Mouse (Mus musculus): ENCODE results near the gene Pde7b. TPM values are rescaled to one million over a fixed set of nuclear protein-coding genes. Genes with fewer than 3 reads are reported as not detected.

Pde7b gene
- polyA plus RNA-seq, 1 experiment, result 17.7 TPM

GRCm38 (mm10) chr10:20513461-20513860, 211.4 kb downstream of the Pde7b start:
- H3K4me1 ChIP-seq (ENCODE audit: control insufficient read depth, insufficient read depth, low read length), result no peaks in the 10 kb centered on the region; the same call in 1 of the 2 replicates
- H3K4me3 ChIP-seq (replicated peaks; ENCODE audit: extremely low read depth, low read depth, low read length), result no peak overlapping the region
- no peak for DNase-seq
- TF ChIP-seq POLR2A (IDR thresholded peaks at IDR 0.05; ENCODE audit: borderline replicate concordance, extremely low read depth, low read depth, low read length) (no peak), CTCF (IDR thresholded peaks at IDR 0.05; ENCODE audit: insufficient read depth, low read length) (no peak)
- 70% methylated on average over 5 of the region's 5 CpGs for WGBS

GRCm38 (mm10) chr10:20509819-20510218, 215.1 kb downstream of the Pde7b start:
- H3K4me1 ChIP-seq (ENCODE audit: control insufficient read depth, insufficient read depth, low read length), result peaks cover 6% of the 10 kb centered on the region; the same call in 1 of the 2 replicates
- TF ChIP-seq POLR2A (IDR thresholded peaks at IDR 0.05; ENCODE audit: borderline replicate concordance, extremely low read depth, low read depth, low read length) (no peak), CTCF (IDR thresholded peaks at IDR 0.05; ENCODE audit: insufficient read depth, low read length) (no peak)
- DNase-seq, result no peak
- no peak overlapping the region for H3K4me3 ChIP-seq (replicated peaks; ENCODE audit: extremely low read depth, low read depth, low read length)
- 80% methylated on average over 4 of the region's 4 CpGs for WGBS

- no peak for DNase-seq
- peaks cover 6% of the 10 kb centered on the region; the same call in 1 of the 2 replicates for H3K4me1 ChIP-seq (ENCODE audit: control insufficient read depth, insufficient read depth, low read length)
- no peak overlapping the region for H3K4me3 ChIP-seq (replicated peaks; ENCODE audit: extremely low read depth, low read depth, low read length)
- TF ChIP-seq POLR2A (IDR thresholded peaks at IDR 0.05; ENCODE audit: borderline replicate concordance, extremely low read depth, low read depth, low read length), result no peak
- no peak for TF ChIP-seq CTCF (IDR thresholded peaks at IDR 0.05; ENCODE audit: insufficient read depth, low read length)
- WGBS, result 82% methylated on average over 3 of the region's 3 CpGs
Observed at GRCm38 (mm10) chr10:20508497-20508896, 216.4 kb downstream of the Pde7b start.

- H3K4me1 ChIP-seq (ENCODE audit: control insufficient read depth, insufficient read depth, low read length), result peaks cover 6% of the 10 kb centered on the region; the same call in 1 of the 2 replicates
- DNase-seq, result no peak
- no peak for TF ChIP-seq POLR2A (IDR thresholded peaks at IDR 0.05; ENCODE audit: borderline replicate concordance, extremely low read depth, low read depth, low read length)
- no peak for TF ChIP-seq CTCF (IDR thresholded peaks at IDR 0.05; ENCODE audit: insufficient read depth, low read length)
- H3K4me3 ChIP-seq (replicated peaks; ENCODE audit: extremely low read depth, low read depth, low read length), result no peak overlapping the region
- whole genome bisulfite sequencing, result 55% methylated on average over 9 of the region's 9 CpGs
Observed at GRCm38 (mm10) chr10:20507732-20508412, 217.0 kb downstream of the Pde7b start.

- no peak overlapping the region for H3K4me3 ChIP-seq (replicated peaks; ENCODE audit: extremely low read depth, low read depth, low read length)
- 74% methylated on average over 2 of the region's 2 CpGs for WGBS
- DNase-seq, result no peak
- H3K4me1 ChIP-seq (ENCODE audit: control insufficient read depth, insufficient read depth, low read length), result peaks cover 6% of the 10 kb centered on the region; the same call in 1 of the 2 replicates
- TF ChIP-seq POLR2A (IDR thresholded peaks at IDR 0.05; ENCODE audit: borderline replicate concordance, extremely low read depth, low read depth, low read length), result no peak
- TF ChIP-seq CTCF (IDR thresholded peaks at IDR 0.05; ENCODE audit: insufficient read depth, low read length), result no peak
Observed at GRCm38 (mm10) chr10:20507069-20507468, 217.8 kb downstream of the Pde7b start.

GRCm38 (mm10) chr10:20505454-20505853, 219.4 kb downstream of the Pde7b start:
- H3K4me1 ChIP-seq (ENCODE audit: control insufficient read depth, insufficient read depth, low read length), result peaks cover 6% of the 10 kb centered on the region; the same call in 1 of the 2 replicates
- peak; percentile 50 for DNase-seq
- TF ChIP-seq POLR2A (IDR thresholded peaks at IDR 0.05; ENCODE audit: borderline replicate concordance, extremely low read depth, low read depth, low read length) (no peak), CTCF (IDR thresholded peaks at IDR 0.05; ENCODE audit: insufficient read depth, low read length) (no peak)
- WGBS, result 65% methylated on average over 10 of the region's 10 CpGs
- H3K4me3 ChIP-seq (replicated peaks; ENCODE audit: extremely low read depth, low read depth, low read length), result no peak overlapping the region

GRCm38 (mm10) chr10:20504800-20505199, 220.1 kb downstream of the Pde7b start:
- TF ChIP-seq POLR2A (IDR thresholded peaks at IDR 0.05; ENCODE audit: borderline replicate concordance, extremely low read depth, low read depth, low read length) (no peak), CTCF (IDR thresholded peaks at IDR 0.05; ENCODE audit: insufficient read depth, low read length) (no peak)
- Histone ChIP-seq H3K4me1 (ENCODE audit: control insufficient read depth, insufficient read depth, low read length) (peaks cover 6% of the 10 kb centered on the region; the same call in 1 of the 2 replicates), H3K4me3 (replicated peaks; ENCODE audit: extremely low read depth, low read depth, low read length) (no peak overlapping the region)
- 91% methylated on average over 3 of the region's 3 CpGs for WGBS
- DNase-seq, result no peak

- peaks cover 6% of the 10 kb centered on the region; the same call in 1 of the 2 replicates for H3K4me1 ChIP-seq (ENCODE audit: control insufficient read depth, insufficient read depth, low read length)
- WGBS, result 67% methylated on average over 17 of the region's 17 CpGs
Observed at GRCm38 (mm10) chr10:20503265-20504025, 221.4 kb downstream of the Pde7b start.

GRCm38 (mm10) chr10:20501221-20501620, 223.7 kb downstream of the Pde7b start:
- no peak for DNase-seq
- Histone ChIP-seq H3K4me3 (replicated peaks; ENCODE audit: extremely low read depth, low read depth, low read length) (no peak overlapping the region), H3K4me1 (ENCODE audit: control insufficient read depth, insufficient read depth, low read length) (no peaks in the 10 kb centered on the region)
- TF ChIP-seq CTCF (IDR thresholded peaks at IDR 0.05; ENCODE audit: insufficient read depth, low read length), result no peak
- no peak for TF ChIP-seq POLR2A (IDR thresholded peaks at IDR 0.05; ENCODE audit: borderline replicate concordance, extremely low read depth, low read depth, low read length)
- WGBS, result 68% methylated on average over 6 of the region's 6 CpGs

More at GRCm38 (mm10) chr10:20503265-20504025, 221.4 kb downstream of the Pde7b start:
- DNase-seq, result no peak
- peak overlapping the region; percentile 27 for H3K4me3 ChIP-seq (replicated peaks; ENCODE audit: extremely low read depth, low read depth, low read length)
- TF ChIP-seq CTCF (IDR thresholded peaks at IDR 0.05; ENCODE audit: insufficient read depth, low read length) (peak; percentile 36; the same call in 1 of the 2 replicates), POLR2A (IDR thresholded peaks at IDR 0.05; ENCODE audit: borderline replicate concordance, extremely low read depth, low read depth, low read length) (no peak)

Measured in lung, adult 2 months (tissue).